Mouse (Mus musculus) spleen, adult 2 months (tissue): ENCODE data around the gene Parp16. TPM values are rescaled to one million over a fixed set of nuclear protein-coding genes. Genes with fewer than 3 reads are reported as not detected.
"Not testable (repeated sequence)": the region's sequence is repeated elsewhere in the genome, so short reads cannot be mapped to it uniquely, and the experiment has no call there.

ENCODE experiments used
- DNase-seq, 2 experiments: peaks; one replicate each; pipeline versions ENCODE4 v3.0.0 to v3.0.0-alpha.2; 2012 to 2021; ENCODE audit warnings: low spot score in 2 of 2, low read depth in 1 of 2
- H3K27ac ChIP-seq: fragments of 200-500 bp; 2 replicates; pipeline ENCODE4 v1.5.1; 2012; ENCODE audit warnings: low read length, inconsistent platforms; ENCODE audit not compliant: insufficient read depth
- H3K27me3 ChIP-seq: fragments of 200-500 bp; 2 replicates; pipeline ENCODE4 v1.6.1; 2012; ENCODE audit warnings: mild to moderate bottlenecking, moderate library complexity, low read length, inconsistent platforms; ENCODE audit not compliant: control insufficient read depth, insufficient read depth
- H3K36me3 ChIP-seq: fragments of 200-500 bp; 2 replicates; pipeline ENCODE4 v1.6.1; 2012; ENCODE audit warnings: mild to moderate bottlenecking, low read length, inconsistent platforms; ENCODE audit not compliant: control insufficient read depth, insufficient read depth
- H3K4me1 ChIP-seq: fragments of 200-500 bp; 2 replicates; pipeline ENCODE4 v1.6.1; 2011; ENCODE audit warnings: inconsistent platforms; ENCODE audit not compliant: control insufficient read depth, insufficient read depth, insufficient read length
- H3K4me3 ChIP-seq: fragments of 200-500 bp; 2 replicates; pipeline ENCODE4 v1.5.1; 2011; ENCODE audit warnings: mild to moderate bottlenecking, inconsistent platforms; ENCODE audit not compliant: insufficient read depth, insufficient read length; ENCODE audit errors: extremely low read depth
- CTCF ChIP-seq: fragments of 200-500 bp; IDR thresholded peaks from 2 replicates; pipeline ENCODE4 v1.5.1; 2011; ENCODE audit warnings: mild to moderate bottlenecking, inconsistent platforms; ENCODE audit not compliant: insufficient read depth, insufficient read length, insufficient replicate concordance; ENCODE audit errors: extremely low read depth
- POLR2A ChIP-seq: fragments of 200-500 bp; IDR thresholded peaks from 2 replicates; pipeline ENCODE4 v1.6.1; 2011; ENCODE audit warnings: low read depth, low read length, inconsistent platforms
- WGBS: fragments of 180-500 bp; shearing (Covaris S2); methylation state at CpG from one replicate; pipeline ENCODE4 v1.1.7; 2018; 5-methylcytosine and 5-hydroxymethylcytosine counted together
- polyA plus RNA-seq: library from polyadenylated mRNA; depleted of rRNA; stranded (reverse); fragments of >200 nt; gene quantifications from 2 replicates; pipeline ENCODE4 v1.2.3, GENCODE M21; 2012

The Parp16 gene
- polyA plus RNA-seq, 1 experiment: 7.4 TPM

- TF ChIP-seq CTCF: no peak
- no peak for TF ChIP-seq POLR2A
These were observed 72.8 kb downstream of the Parp16 start for GRCm38 (mm10) chr9:65267742-65268515.

GRCm38 (mm10) chr9:65273048-65273809, 78.1 kb downstream of the Parp16 start:
- 90% methylated on average over 13 of the region's 13 CpGs for WGBS
- Histone ChIP-seq H3K27ac (no peak overlapping the region), H3K27me3 (no peaks in the 10 kb centered on the region), H3K36me3 (no peaks in the 10 kb centered on the region), H3K4me1 (no peaks in the 10 kb centered on the region), H3K4me3 (no peak overlapping the region)
- TF ChIP-seq POLR2A (no peak), CTCF (no peak)
- DNase-seq: no peak

More at GRCm38 (mm10) chr9:65267742-65268515, 72.8 kb downstream of the Parp16 start:
- Histone ChIP-seq H3K27ac (no peak overlapping the region), H3K36me3 (no peaks in the 10 kb centered on the region), H3K4me1 (no peaks in the 10 kb centered on the region), H3K27me3 (no peaks in the 10 kb centered on the region), H3K4me3 (no peak overlapping the region)
- WGBS: 69% methylated on average over 7 of the region's 7 CpGs
- no peak for DNase-seq

- Histone ChIP-seq H3K27ac (no peak overlapping the region), H3K27me3 (no peaks in the 10 kb centered on the region), H3K4me1 (no peaks in the 10 kb centered on the region), H3K4me3 (no peak overlapping the region), H3K36me3 (no peaks in the 10 kb centered on the region)
- 80% methylated on average over 4 of the region's 4 CpGs for WGBS
- DNase-seq: no peak
- TF ChIP-seq POLR2A: no peak
- no peak for TF ChIP-seq CTCF
These were observed 78.7 kb downstream of the Parp16 start for GRCm38 (mm10) chr9:65273873-65274272.

GRCm38 (mm10) chr9:65274851-65275250, 79.7 kb downstream of the Parp16 start:
- H3K36me3 ChIP-seq, H3K4me1 ChIP-seq, H3K4me3 ChIP-seq, H3K27me3 ChIP-seq, DNase-seq, H3K27ac ChIP-seq: not testable (repeated sequence)
- 79% methylated on average over 3 of the region's 3 CpGs for WGBS

- WGBS: 76% methylated on average over 4 of the region's 4 CpGs
- no peaks in the 10 kb centered on the region for H3K27me3 ChIP-seq
These were observed 80.8 kb downstream of the Parp16 start for GRCm38 (mm10) chr9:65275810-65276530.

GRCm38 (mm10) chr9:65281536-65282151, 86.5 kb downstream of the Parp16 start:
- H3K27me3 ChIP-seq: no peaks in the 10 kb centered on the region
- no peak for TF ChIP-seq CTCF
- TF ChIP-seq POLR2A: no peak
- H3K4me1 ChIP-seq: no peaks in the 10 kb centered on the region
- H3K27ac ChIP-seq: no peak overlapping the region
- H3K4me3 ChIP-seq: no peak overlapping the region
- H3K36me3 ChIP-seq: no peaks in the 10 kb centered on the region
- DNase-seq: no peak
- 66% methylated on average over 5 of the region's 5 CpGs for WGBS

More at GRCm38 (mm10) chr9:65275810-65276530, 80.8 kb downstream of the Parp16 start:
- no peak for TF ChIP-seq POLR2A
- no peak for TF ChIP-seq CTCF
- H3K4me1 ChIP-seq: no peaks in the 10 kb centered on the region
- no peak for DNase-seq
- H3K27ac ChIP-seq: no peak overlapping the region
- H3K4me3 ChIP-seq: no peak overlapping the region
- H3K36me3 ChIP-seq: no peaks in the 10 kb centered on the region
